Mouse (Mus musculus): ENCODE measurements around the gene Dhx8.

- TF ChIP-seq CTCF (IDR thresholded peaks at IDR 0.05; ENCODE audit: extremely low read depth, insufficient read depth, low read length): no peak
- TF ChIP-seq POLR2A (IDR thresholded peaks at IDR 0.05; ENCODE audit: extremely low read depth, insufficient read depth, low read length): no peak
Observed at GRCm38 (mm10) chr11:101776846-101777245, 44.1 kb downstream of the Dhx8 start.

All from cortical plate, adult 2 months (tissue).